Mouse (Mus musculus) central nervous system, embryonic 18 days (tissue): ENCODE results near the gene Atp6ap2. TPM values are rescaled to one million over a fixed set of nuclear protein-coding genes. Genes with fewer than 3 reads are reported as not detected.

Source experiments
- polyA plus RNA-seq: library from polyadenylated mRNA; depleted of rRNA; stranded (reverse); fragments of >200 nt; gene quantifications from 2 replicates; pipeline ENCODE4 v1.2.3, GENCODE M21; 2012; rRNA removed

The Atp6ap2 gene
- 86.0 and 96.9 TPM in 2 replicates for polyA plus RNA-seq

DNA sequence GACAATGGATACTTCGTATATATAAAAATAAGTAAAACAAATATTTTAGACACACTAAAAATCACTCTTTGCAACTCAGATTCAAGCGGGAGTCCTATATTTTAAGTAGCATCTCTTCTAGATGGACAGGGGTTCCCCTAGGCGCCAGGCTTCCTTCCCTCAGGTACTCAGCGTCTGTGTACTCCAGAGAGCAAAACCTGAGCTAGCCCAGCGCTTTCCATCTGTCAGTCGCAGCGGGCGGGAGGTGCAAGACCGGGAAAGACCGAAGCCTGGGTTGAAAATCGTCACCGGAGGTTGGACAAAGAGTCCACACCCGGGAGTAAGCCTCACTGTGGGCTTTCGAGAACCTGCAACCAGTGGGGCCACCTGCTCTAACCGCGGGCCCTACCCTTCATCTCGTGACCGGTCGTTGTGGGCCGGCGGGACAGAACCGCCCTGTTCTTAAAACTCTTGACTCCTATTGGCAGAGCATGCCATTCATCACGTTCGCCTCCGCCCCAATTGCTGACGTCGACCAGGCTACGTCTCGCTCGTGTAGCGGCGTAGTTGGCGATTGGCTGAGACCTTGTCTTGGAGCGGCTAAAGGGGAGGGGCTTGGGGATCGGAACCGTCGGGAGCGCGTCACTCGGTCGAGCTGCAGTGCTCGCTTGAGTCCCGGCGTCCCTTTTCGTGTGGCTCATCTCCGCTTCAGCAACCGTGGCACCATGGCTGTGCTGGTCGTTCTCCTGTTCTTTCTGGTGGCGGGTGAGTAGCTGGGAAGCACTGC, at the start of gene Atp6ap2:
Gene Atp6ap2, plus strand, starts transcription at position 610 of the 766 bp plus-strand sequence.

Other genes with a start within 250 kb of the Atp6ap2 start
- gene 1810030O07Rik, start 85.9 kb downstream of the Atp6ap2 start, polyA plus RNA-seq, result 27.7 and 29.2 TPM in 2 replicates
- gene Med14, start 174.3 kb downstream of the Atp6ap2 start, polyA plus RNA-seq, result 31.2 and 32.6 TPM in 2 replicates